Mouse (Mus musculus) left cerebral cortex, adult 11 months (tissue): ENCODE measurements at regions not wholly inside any gene's neighbourhood (a gene's known extent, or its start where the extent isn't known, plus 50 kb on each side); places are given as distances from the start of the nearest gene placed in this dataset.
A peak's percentile ranks its signal among the peaks of the same experiment; 100 is the strongest.

Experiments used
- DNase-seq: peaks from one replicate; pipeline ENCODE4 v3.0.0; 2022; ENCODE audit warnings: low spot score

DNA sequence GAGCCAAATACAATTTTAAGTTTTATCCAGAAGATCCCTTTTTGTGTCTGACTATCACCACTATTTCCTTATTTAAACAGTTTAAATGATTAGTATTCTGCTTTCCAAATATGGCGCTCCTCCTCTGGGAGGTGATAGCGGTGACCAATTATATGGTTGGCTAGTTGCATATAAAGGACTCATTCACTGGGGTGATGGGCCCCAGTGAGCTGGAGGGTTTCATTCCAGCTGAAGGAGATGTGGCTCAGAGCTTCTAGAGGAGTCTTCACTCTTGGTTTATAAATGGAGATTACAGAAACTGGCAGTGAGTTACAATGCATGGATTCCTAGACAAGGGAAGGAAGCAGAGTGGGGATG, 50.7 kb upstream of the Gm7361 start:
- no peak for DNase-seq

GRCm38 (mm10) chr5:26206066-26206765, 51.3 kb upstream of the Gm7361 start:
- no peak for DNase-seq

DNA sequence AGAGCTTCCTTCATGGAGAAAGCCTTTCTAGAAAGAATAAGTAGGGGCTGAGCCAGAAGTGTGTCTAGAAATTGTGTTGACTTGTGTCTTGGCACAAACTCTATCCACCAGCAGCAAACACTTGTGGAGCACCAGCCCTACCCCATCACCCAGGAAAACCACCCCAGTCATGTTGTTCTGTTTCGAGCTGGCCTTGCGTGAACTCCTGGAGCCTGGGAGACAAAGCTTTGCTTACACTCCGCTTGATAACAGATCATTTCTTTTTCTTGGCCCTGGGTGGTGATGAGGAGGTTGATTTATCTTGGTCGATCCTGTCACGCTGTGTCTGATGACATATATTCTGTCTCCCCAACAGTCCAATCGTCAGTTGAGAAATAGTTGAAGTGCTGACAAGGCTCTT, 55.0 kb upstream of the Gm7361 start:
- no peak for DNase-seq

- DNase-seq, result peak; percentile 7
These were observed 68.1 kb upstream of the Gm7361 start for GRCm38 (mm10) chr5:26189377-26189776.

DNA sequence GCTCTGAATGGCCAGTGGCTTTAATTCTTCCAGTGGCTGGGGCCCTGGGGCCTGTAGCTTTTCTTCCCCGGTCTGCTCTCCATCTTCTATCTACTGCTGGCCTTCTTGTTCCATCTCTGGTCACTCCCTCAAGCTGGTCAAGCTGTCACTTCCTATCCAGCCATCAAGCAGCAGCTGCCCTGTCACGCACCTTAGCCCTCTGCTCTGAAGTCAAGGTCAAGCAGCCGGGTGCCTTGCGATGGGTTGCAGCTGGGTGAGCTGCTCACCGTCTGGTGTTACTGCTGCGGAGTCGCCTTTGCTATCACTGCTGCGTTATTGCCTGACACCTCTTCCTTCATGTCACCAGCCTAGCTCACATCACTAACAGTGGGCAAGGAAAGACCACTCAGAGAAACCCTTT, 66.0 kb upstream of the Gm10220 start:
- no peak for DNase-seq

- no peak for DNase-seq
These were observed 64.2 kb upstream of the Gm10220 start for GRCm38 (mm10) chr5:26185417-26185816.

DNA sequence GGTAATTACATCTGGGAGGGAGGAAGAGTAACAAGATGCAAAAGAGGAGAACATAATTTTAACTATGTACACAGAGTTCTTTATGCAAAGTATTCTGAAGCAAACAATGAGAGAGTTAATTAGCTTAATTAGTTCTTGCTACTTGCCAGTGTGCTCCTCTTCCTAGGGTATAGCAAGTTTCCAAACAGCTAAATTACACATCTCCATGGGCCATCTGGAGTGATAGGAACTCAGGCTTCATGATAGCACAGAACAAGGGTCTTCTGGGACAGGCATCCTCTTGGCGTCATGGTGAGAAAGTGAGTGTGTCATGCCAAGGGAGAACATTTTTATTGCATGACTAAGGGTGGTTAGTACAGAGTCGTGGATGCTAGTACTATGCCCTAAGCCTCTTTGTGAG, 54.8 kb upstream of the Gm10220 start:
- DNase-seq, result no peak

GRCm38 (mm10) chr5:26171662-26172384, 50.6 kb upstream of the Gm10220 start:
- no peak for DNase-seq

- no peak for DNase-seq
These were observed 49.7 kb upstream of the Gm10220 start for GRCm38 (mm10) chr5:26170717-26171500.
